Mouse (Mus musculus) myocyte (in vitro differentiated cells): ENCODE data around the gene Tmcc3.

ENCODE experiments used
- CEBPB ChIP-seq: IDR thresholded peaks from 2 replicates; pipeline ENCODE4 v1.6.1; 2011; ENCODE audit warnings: mild to moderate bottlenecking, moderate library complexity; ENCODE audit not compliant: poor library complexity, insufficient read depth, severe bottlenecking
- E2F4 ChIP-seq: IDR thresholded peaks from one replicate; pipeline ENCODE4 v1.6.1; 2011; ENCODE audit warnings: mild to moderate bottlenecking, control low read depth, moderate library complexity; ENCODE audit not compliant: insufficient read depth
- MAX ChIP-seq: IDR thresholded peaks from one replicate; pipeline ENCODE4 v1.6.1; 2011; ENCODE audit warnings: low read depth, mild to moderate bottlenecking, control low read depth
- MYOG ChIP-seq, 3 experiments: IDR thresholded peaks; one replicate each; pipeline ENCODE4 v1.6.1; 2011; ENCODE audit warnings: control low read depth in 2 of 3, low read depth in 2 of 3, mild to moderate bottlenecking in 2 of 3; ENCODE audit not compliant: insufficient read length in 2 of 3, control insufficient read depth in 1 of 3, insufficient read depth in 1 of 3
- POLR2A ChIP-seq: IDR thresholded peaks from one replicate; pipeline ENCODE4 v1.6.1; 2011; ENCODE audit warnings: low read depth, mild to moderate bottlenecking, control low read depth, moderate library complexity; ENCODE audit not compliant: insufficient read length
- POLR2AphosphoS2 ChIP-seq: IDR thresholded peaks from one replicate; pipeline ENCODE4 v1.6.1; 2011; ENCODE audit warnings: low read depth, control low read depth; ENCODE audit not compliant: insufficient read length
- TCF12 ChIP-seq: IDR thresholded peaks from one replicate; pipeline ENCODE4 v1.6.1; 2011; ENCODE audit warnings: mild to moderate bottlenecking, control low read depth; ENCODE audit not compliant: poor library complexity, insufficient read depth, severe bottlenecking
- TCF3 ChIP-seq: IDR thresholded peaks from one replicate; pipeline ENCODE4 v1.6.1; 2011; ENCODE audit warnings: low read depth, control low read depth; ENCODE audit not compliant: insufficient read length
- USF1 ChIP-seq: IDR thresholded peaks from one replicate; pipeline ENCODE4 v1.6.1; 2011; ENCODE audit warnings: low read depth, mild to moderate bottlenecking, control low read depth, moderate library complexity

GRCm38 (mm10) chr10:94581384-94581783 is 269.6 kb downstream of the Tmcc3 start:
- TF ChIP-seq POLR2A (no peak), USF1 (no peak), CEBPB (no peak), E2F4 (no peak), TCF3 (no peak), TCF12 (no peak), MAX (no peak), POLR2AphosphoS2 (no peak), MYOG (IDR thresholded peaks at IDR 0.05; ENCODE audit: control insufficient read depth in 1 of 3, insufficient read depth in 1 of 3, insufficient read length in 2 of 3, low read depth in 2 of 3) (no peak)
